Mouse (Mus musculus) cerebellum, postnatal 36 days (tissue): ENCODE measurements around the gene Rpp25.

Experiments used
- DNase-seq, 2 experiments: peaks; one replicate each; pipeline ENCODE4 v3.0.0; 2021 to 2022; ENCODE audit warnings: mixed read lengths in 2 of 2

Gene Rpp25

GRCm38 (mm10) chr9:57503622-57504380, at the start of gene Rpp25:
Gene Rpp25 (plus strand): TSS chr9:57504026.
- DNase-seq = no peak

DNA sequence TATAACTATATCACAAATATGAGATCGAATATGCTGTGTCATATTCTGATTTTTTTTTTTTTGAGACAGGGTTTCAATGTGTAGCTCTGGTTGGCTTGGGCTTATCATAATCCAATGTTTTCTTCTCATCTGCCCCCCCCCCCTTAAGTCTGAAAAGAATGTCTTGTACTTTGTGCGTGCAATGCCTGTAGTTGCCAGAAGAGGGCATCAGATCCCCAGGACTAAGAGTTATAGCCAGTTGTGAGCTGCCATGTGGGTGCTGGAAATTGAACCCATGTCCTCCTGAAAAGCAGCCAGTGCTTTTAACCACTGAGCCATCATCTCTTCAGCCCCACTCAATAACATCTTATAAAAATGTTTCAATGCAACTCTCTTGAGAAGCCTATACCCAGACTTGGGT, 44.1 kb upstream of the Rpp25 start:
- DNase-seq = no peak

DNA sequence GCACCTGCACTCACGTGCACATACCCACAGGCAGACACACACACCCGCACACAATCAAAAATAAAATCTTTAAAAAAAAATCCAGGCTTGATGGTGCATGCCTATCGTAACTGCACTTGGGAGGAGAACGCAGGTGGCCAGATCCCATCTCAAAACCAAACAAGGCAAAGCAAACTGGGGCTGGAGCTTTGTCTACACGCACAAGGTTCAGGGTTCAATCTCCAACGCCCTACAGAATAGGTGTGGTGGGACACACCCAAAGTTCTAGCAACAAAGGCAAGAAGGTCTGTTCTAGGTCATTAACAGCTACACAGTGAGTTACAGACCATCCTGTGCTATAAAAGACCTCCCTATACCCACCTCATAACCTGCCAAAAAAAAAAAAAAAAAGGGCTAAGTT, 41.0 kb upstream of the Rpp25 start:
- no peak for DNase-seq

- no peak for DNase-seq
Measured at GRCm38 (mm10) chr9:57466101-57466500, 37.7 kb upstream of the Rpp25 start.

- DNase-seq = peak; percentile 64 to 67
Measured at GRCm38 (mm10) chr9:57467271-57467771, 36.5 kb upstream of the Rpp25 start.

- peak; percentile 90 to 93 for DNase-seq
Measured at GRCm38 (mm10) chr9:57467896-57468549, 35.8 kb upstream of the Rpp25 start, which contains the start of gene Scamp5. Gene Scamp5 (minus strand): TSS chr9:57468060.

GRCm38 (mm10) chr9:57468914-57469313, 34.9 kb upstream of the Rpp25 start:
- peak in 1 of 2 experiments; percentile 19 for DNase-seq

DNA sequence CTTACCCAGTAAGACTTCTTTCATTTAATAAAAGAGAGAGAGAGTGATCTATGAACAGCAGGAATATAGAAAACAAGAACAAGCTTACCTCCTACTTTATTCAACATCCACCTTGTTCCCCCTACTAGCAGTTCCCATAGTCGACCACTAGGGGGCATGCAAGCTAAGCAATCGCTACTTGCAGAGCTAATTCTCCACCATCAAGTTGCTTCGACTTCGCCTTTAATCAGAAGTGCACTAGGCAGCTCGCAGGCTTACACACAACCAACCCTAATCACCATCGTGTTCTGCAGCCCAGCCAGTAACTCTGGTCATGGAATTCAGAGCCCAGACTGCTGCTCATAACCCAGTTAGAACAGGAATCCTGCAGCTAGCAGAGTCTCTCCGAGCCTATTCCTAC, 18.1 kb upstream of the Rpp25 start:
- peak; percentile 81 to 83 for DNase-seq

GRCm38 (mm10) chr9:57487807-57488206, 16.0 kb upstream of the Rpp25 start:
- DNase-seq = no peak

- DNase-seq = no peak
Measured at GRCm38 (mm10) chr9:57493532-57493931, 10.3 kb upstream of the Rpp25 start.

DNA sequence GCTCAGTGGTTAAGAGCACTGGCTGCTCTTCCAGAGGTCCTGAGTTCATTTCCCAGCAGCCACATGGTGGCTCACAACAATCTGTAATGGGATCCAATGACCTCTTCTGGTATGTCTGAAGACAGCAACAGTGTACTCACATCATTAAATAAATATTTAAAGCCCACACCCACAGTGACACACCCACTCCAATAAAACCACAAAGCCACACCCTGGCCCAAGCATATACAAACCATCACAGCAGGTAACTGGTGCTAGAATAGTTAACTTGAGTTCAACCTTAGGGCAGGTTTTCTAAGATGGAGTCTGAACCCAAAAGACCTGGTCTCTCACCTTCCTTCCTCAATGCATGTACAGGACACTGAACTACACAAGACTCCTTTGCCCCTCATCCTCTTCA, 8.9 kb upstream of the Rpp25 start:
- no peak for DNase-seq

GRCm38 (mm10) chr9:57497236-57497635, 6.6 kb upstream of the Rpp25 start:
- DNase-seq = no peak

GRCm38 (mm10) chr9:57498536-57498935, 5.3 kb upstream of the Rpp25 start:
- no peak for DNase-seq

DNA sequence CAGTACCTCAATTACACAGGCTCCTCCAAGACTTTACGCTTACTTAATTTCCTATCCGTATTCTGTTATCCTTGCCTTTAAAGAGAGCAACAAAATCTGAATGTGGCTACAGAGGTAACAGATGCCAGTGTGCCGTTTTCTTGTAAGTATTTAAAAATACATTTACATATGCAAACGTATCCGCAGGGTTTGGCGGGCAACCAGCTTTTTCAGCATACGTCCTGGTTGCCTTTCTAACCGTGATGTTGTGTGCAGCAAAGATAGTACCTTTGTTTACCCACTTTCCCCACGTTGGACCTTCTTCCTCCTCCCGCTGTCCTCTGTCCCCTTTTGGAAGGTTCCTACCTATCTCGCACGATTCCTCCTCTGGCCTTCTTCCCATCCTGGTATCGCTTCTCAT, 2.4 kb upstream of the Rpp25 start:
- DNase-seq = no peak

DNA sequence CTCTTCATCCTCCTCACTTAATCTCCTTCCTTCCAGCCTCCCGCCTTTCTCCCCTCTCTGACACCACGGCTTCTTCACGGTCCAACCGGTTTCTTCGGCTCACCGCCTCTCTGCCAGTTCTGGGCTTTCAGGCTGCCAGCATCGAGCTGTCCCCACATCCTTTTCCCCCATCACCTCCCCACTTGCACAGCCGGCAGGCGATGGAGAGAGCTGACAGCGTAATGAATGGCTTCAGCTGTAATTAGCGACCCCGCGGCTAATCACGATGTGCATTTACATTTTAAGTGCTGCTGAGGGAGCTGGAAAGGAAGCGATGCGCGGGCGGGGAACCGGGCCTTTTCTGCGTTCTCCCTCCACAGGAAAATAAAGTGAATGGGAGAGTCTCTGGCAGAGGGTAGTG, 2.0 kb upstream of the Rpp25 start:
- DNase-seq = no peak

DNA sequence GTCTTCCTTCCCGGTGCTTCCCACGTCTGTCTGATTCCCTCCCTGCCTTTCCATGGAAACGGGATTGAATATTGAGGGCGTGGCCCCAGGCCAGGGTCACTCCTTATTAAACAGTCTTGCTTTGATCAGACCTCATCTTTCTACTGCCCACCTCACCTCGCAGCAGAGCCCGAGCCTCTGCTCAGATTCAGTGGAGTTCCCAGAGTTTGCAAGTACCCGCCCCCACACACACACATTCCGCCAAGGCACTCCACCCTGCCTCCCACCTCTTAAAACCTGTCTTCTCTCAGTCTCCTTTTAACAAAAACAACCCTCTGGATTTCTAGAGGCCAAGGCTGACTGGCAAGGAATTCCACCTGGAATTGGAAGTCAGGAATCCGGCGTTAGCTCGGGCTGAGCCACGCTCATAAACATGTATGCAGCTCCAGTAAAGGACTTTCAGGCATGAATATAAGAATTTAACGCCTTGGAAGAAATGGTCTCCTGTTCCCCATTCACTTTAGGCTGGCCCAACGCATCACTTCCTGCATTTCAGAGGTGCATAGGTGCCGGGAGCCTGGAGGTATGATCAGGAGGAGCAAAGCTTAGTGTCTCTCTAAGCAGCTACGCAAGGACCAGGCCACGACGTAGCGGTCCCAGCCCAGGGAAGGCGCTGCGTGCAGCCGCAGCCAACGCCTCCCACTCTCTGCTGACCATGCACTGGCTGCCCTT, 760 bp upstream of the Rpp25 start:
- no peak for DNase-seq

DNA sequence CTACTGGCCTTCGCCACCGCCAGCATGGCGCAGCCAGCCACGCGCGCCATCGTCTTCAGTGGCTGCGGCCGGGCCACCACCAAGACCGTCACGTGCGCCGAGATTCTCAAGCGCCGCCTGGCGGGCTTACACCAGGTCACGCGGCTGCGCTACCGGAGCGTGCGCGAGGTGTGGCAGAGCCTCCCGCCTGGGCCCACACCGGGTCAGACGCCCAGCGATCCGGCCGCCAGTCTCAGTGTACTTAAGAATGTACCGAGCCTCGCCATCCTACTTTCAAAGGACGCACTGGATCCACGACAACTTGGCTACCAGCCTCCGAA, 515 bp downstream of the Rpp25 start:
- DNase-seq = peak; percentile 37 to 54

GRCm38 (mm10) chr9:57504891-57505290, 1.1 kb downstream of the Rpp25 start:
- no peak for DNase-seq

DNA sequence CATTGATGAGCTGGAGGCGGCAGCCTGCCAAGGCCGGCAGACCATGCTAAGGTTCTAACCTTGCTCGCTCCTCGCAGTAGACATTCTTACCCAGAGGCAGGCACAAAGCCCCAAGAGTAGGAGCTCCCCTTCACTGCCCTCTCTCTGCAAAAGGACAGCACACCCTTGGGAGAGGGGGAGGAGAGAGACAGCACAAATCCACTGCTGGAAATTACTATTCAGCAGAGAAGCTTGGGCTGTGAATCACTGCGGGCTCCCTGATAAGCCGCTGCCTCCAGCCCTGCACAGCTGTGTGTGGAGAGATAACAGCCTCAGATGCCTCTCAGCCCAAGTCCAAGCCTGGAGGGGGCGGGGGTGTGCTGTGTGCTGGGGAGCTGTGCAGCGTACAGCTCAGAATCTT, 1.9 kb downstream of the Rpp25 start:
- DNase-seq = no peak

GRCm38 (mm10) chr9:57510577-57510976, 6.8 kb downstream of the Rpp25 start:
- no peak for DNase-seq

- DNase-seq = peak; percentile 72 to 76
Measured at GRCm38 (mm10) chr9:57517113-57517512, 13.3 kb downstream of the Rpp25 start.

GRCm38 (mm10) chr9:57520375-57521055, 16.7 kb downstream of the Rpp25 start:
- DNase-seq = no peak
